ENCODE assay signal across 21 mouse cellular contexts in the genomic region with DNA sequence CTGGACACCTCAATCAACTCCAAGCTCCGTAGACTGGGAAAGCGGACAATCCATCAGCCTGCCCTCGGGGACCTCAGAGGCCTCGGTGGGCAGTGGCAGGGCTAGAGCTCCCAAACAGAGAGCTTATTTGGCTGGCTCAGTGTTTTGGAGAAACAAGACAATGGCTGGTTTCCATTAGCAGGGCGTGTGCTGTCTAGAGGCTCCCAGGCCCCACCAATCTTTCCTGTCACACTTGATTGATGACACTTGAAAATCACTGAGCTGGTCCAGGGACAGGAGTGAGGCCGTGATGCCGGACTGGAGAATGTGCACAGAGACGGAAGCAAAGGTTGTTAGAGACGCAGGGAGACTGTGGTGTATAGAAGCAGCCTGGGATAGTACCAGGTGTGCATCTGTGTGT.
DNase-seq lines count a peak whose midpoint lies in the region; ATAC-seq and TF ChIP-seq lines count a peak whose summit lies in the region.
"Had no signal": no experiment of that assay in that cellular context is flagged by ENCODE, and none has a peak within 500 bp of the region (broad histone marks: within the 10 kb centered on the region; RNA-seq: fewer than 3 reads in every experiment).

No protein-coding gene starts in this region.

- ATAC-seq in neural tube, embryonic 15.5 days (ENCODE audit: low FRiP score), result no peak
- peak; percentile 31; the same call in 1 of the 2 replicates for ATAC-seq in hindbrain, embryonic 14.5 days (ENCODE audit: low FRiP score)
- ATAC-seq in stomach, postnatal 0 days (ENCODE audit: low FRiP score, low TSS enrichment), result peak; percentile 38; the same call in 1 of the 2 replicates
- ATAC-seq: forebrain, embryonic 16.5 days; intestine, postnatal 0 days; liver, postnatal 0 days; midbrain, embryonic 13.5 days had no signal

- H3K36me3 ChIP-seq in neural tube, embryonic 15.5 days, result no peaks in the 10 kb centered on the region
- H3K36me3 ChIP-seq in hindbrain, embryonic 14.5 days (replicated peaks; ENCODE audit: control insufficient read depth, insufficient read depth), result no peaks in the 10 kb centered on the region
- no peaks in the 10 kb centered on the region for H3K36me3 ChIP-seq in stomach, postnatal 0 days (ENCODE audit: control insufficient read depth, insufficient read depth, low read length)
- H3K36me3 ChIP-seq: midbrain, embryonic 13.5 days had no signal

- H3K27me3 ChIP-seq in neural tube, embryonic 15.5 days (replicated peaks), result no peaks in the 10 kb centered on the region
- H3K27me3 ChIP-seq in hindbrain, embryonic 14.5 days (ENCODE audit: control insufficient read depth, insufficient read depth, low read length), result no peaks in the 10 kb centered on the region
- H3K27me3 ChIP-seq in stomach, postnatal 0 days (ENCODE audit: control insufficient read depth, insufficient read depth, low read length), result no peaks in the 10 kb centered on the region
- H3K27me3 ChIP-seq: midbrain, embryonic 13.5 days had no signal

- H3K9ac ChIP-seq in neural tube, embryonic 15.5 days (replicated peaks), result no peak overlapping the region
- no peak overlapping the region for H3K9ac ChIP-seq in hindbrain, embryonic 14.5 days
- H3K9ac ChIP-seq in stomach, postnatal 0 days (ENCODE audit: low read length), result no peak overlapping the region
- H3K9ac ChIP-seq: liver, postnatal 0 days; midbrain, embryonic 13.5 days had no signal

- no peak overlapping the region for H3K4me3 ChIP-seq in neural tube, embryonic 15.5 days (replicated peaks)
- no peak overlapping the region for H3K4me3 ChIP-seq in hindbrain, embryonic 14.5 days (replicated peaks; ENCODE audit: low read length)
- no peak overlapping the region for H3K4me3 ChIP-seq in stomach, postnatal 0 days (ENCODE audit: low read depth, low read length)
- H3K4me3 ChIP-seq: erythroblast, embryonic 14.5 days; midbrain, embryonic 13.5 days had no signal

- TF ChIP-seq CTCF in stomach, postnatal 0 days (IDR thresholded peaks at IDR 0.05; ENCODE audit: low read depth), result no peak

- H3K4me1 ChIP-seq in neural tube, embryonic 15.5 days, result 0 out of 2 replicates have a peak, but pooled peaks cover 3% of the 10 kb centered on the region
- no peaks in the 10 kb centered on the region for H3K4me1 ChIP-seq in hindbrain, embryonic 14.5 days (replicated peaks; ENCODE audit: control insufficient read depth, insufficient read depth, low read length)
- H3K4me1 ChIP-seq in stomach, postnatal 0 days (replicated peaks; ENCODE audit: control insufficient read depth, insufficient read depth), result peaks cover 3% of the 10 kb centered on the region; the same call in 1 of the 2 replicates

- H3K27ac ChIP-seq in neural tube, embryonic 15.5 days (replicated peaks), result no peak overlapping the region
- H3K27ac ChIP-seq in hindbrain, embryonic 14.5 days, result no peak overlapping the region
- H3K27ac ChIP-seq in stomach, postnatal 0 days (replicated peaks), result no peak overlapping the region
- H3K27ac ChIP-seq: midbrain, embryonic 13.5 days had no signal

- 15% methylated on average over 9 of the region's 9 CpGs for WGBS in neural tube, embryonic 15.5 days
- 13% methylated on average over 9 of the region's 9 CpGs for WGBS in hindbrain, embryonic 14.5 days
- WGBS in stomach, postnatal 0 days, result 20% methylated on average over 9 of the region's 9 CpGs

- H3K9me3 ChIP-seq in neural tube, embryonic 15.5 days (replicated peaks), result no peaks in the 10 kb centered on the region
- H3K9me3 ChIP-seq in hindbrain, embryonic 14.5 days (ENCODE audit: control insufficient read depth, low read length), result peaks cover 5% of the 10 kb centered on the region; the same call in 1 of the 2 replicates
- H3K9me3 ChIP-seq in stomach, postnatal 0 days (ENCODE audit: control insufficient read depth, low read length), result no peaks in the 10 kb centered on the region
- H3K9me3 ChIP-seq: midbrain, embryonic 13.5 days had no signal

- no peak overlapping the region for H3K4me2 ChIP-seq in neural tube, embryonic 15.5 days
- no peak overlapping the region for H3K4me2 ChIP-seq in hindbrain, embryonic 14.5 days (replicated peaks)
- no peak overlapping the region for H3K4me2 ChIP-seq in stomach, postnatal 0 days (replicated peaks; ENCODE audit: low read depth)
- H3K4me2 ChIP-seq: midbrain, embryonic 13.5 days had no signal

- no peak for TF ChIP-seq EP300 in stomach, postnatal 0 days (optimal IDR thresholded peaks at IDR 0.05)

- peak; percentile 61 for DNase-seq in neural tube, embryonic 10.5 days (ENCODE audit: extremely low spot score, low spot score)
- peak; percentile 60 for DNase-seq in embryo, embryonic 9.5 days (ENCODE audit: extremely low spot score)
- no peak for DNase-seq in hindbrain, embryonic 14.5 days (ENCODE audit: low spot score)
- DNase-seq in stomach, postnatal 0 days (ENCODE audit: low spot score), result no peak
- no peak for DNase-seq in frontal cortex, postnatal 14 days (ENCODE audit: low spot score in 2 of 2)
- DNase-seq in spleen, postnatal 10 days (ENCODE audit: low spot score in 2 of 2), result no peak
- no peak for DNase-seq in spleen, postnatal 36 days (ENCODE audit: low spot score in 2 of 2)
- DNase-seq: adrenal gland, adult 2 months; cerebellum, adult 8-10 months; gastrocnemius, postnatal 10 days; heart, adult 18-20 months; heart, postnatal 4 days; liver; liver, postnatal 0 days; lung, postnatal 10 days; right cerebral cortex, adult 18-20 months had no signal

Comparison
In these comparisons a context has a peak if more than half of its experiments do, and no peak if none do; other contexts are left out.
1. DNase-seq: peak in neural tube, embryonic 10.5 days (single experiment) and embryo, embryonic 9.5 days (single experiment); none in hindbrain, embryonic 14.5 days (single experiment), stomach, postnatal 0 days (single experiment), frontal cortex, postnatal 14 days (0 of 2), spleen, postnatal 10 days (0 of 2) and spleen, postnatal 36 days (0 of 2).